Mouse (Mus musculus): ENCODE measurements at regions not wholly inside any gene's neighbourhood (a gene's known extent, or its start where the extent isn't known, plus 50 kb on each side); places are given as distances from the start of the nearest gene placed in this dataset.

DNA sequence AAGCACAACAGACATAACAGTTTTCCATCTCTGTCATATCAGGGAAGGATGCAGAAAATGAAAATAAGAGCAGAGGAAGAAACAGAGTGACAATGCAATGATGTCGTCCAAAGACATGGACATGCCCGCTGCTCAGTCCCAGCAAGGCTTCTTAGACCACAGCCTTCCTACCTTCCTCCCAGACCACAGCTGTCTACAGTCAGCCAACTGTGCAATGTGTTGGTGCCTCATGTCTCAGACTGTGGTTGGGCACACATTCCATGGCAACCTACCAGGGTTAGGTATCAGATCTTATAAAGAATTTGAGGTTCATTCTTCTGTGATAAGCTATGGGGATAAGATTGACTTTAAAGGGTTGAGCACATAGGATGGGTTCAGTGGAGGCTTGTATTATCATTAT is 499.7 kb upstream of the Arid1b start:
- TF ChIP-seq HCFC1 (IDR thresholded peaks at IDR 0.05; ENCODE audit: borderline replicate concordance, insufficient read depth, low read length): no peak
- no peak for TF ChIP-seq ZC3H11A (IDR thresholded peaks at IDR 0.05; ENCODE audit: borderline replicate concordance, low read depth, low read length)
- no peak for TF ChIP-seq ZNF384 (IDR thresholded peaks at IDR 0.05; ENCODE audit: low read depth, low read length)
- no peak for TF ChIP-seq MAFK (IDR thresholded peaks at IDR 0.05; ENCODE audit: insufficient read depth, low read depth, low read length)

All from ES-E14 (cell line).